ENCODE assay signal across 19 mouse cellular contexts in the genomic region with DNA sequence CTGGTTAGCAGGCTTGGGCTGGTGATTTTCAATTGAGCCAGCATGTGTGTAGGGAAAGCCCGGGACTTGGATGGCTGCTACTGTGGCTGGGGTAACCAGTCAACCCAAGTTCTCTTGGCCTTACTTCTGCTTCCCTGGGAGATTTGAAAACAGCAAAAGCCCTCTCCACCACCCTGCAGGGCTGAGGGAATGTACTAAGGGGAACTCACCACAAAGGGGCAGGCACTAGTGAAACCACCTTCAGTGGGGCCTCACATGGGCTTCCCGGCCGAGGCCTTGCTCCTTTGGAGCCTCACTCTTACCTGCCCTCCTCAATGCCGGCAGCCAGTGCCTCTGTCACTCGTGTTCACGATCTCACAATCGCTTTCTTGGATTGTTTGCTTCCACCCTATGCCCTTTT. TPM values are rescaled to one million over a fixed set of nuclear protein-coding genes. Genes with fewer than 3 reads are reported as not detected.
DNase-seq lines count a peak whose midpoint lies in the region; ATAC-seq lines count a peak whose summit lies in the region.
"Had no signal": no experiment of that assay in that cellular context is flagged by ENCODE, and none has a peak within 500 bp of the region (broad histone marks: within the 10 kb centered on the region; RNA-seq: fewer than 3 reads in every experiment).

No protein-coding gene starts in this region.

- no peaks in the 10 kb centered on the region for H3K9me3 ChIP-seq in kidney, embryonic 15.5 days (replicated peaks)
- H3K9me3 ChIP-seq: embryonic facial prominence, embryonic 10.5 days; limb, embryonic 10.5 days; midbrain, embryonic 15.5 days; stomach, embryonic 15.5 days had no signal

- H3K4me3 ChIP-seq in kidney, embryonic 15.5 days (replicated peaks), result peak overlapping the region; percentile 76; the same call in 1 of the 2 replicates
- H3K4me3 ChIP-seq: limb, embryonic 10.5 days had no signal

- ATAC-seq in kidney, embryonic 15.5 days (replicated peaks; ENCODE audit: low FRiP score), result no peak
- ATAC-seq in common myeloid progenitor, adult 5-6 weeks (replicated peaks; ENCODE audit: low read depth, poor library complexity, severe bottlenecking), result peak; percentile 43
- ATAC-seq in megakaryocyte, adult 5-6 weeks (ENCODE audit: poor library complexity, severe bottlenecking), result peak; percentile 24; the same call in 1 of the 2 replicates
- ATAC-seq: forebrain, embryonic 16.5 days; midbrain, embryonic 15.5 days; Patski had no signal

- H3K27me3 ChIP-seq in kidney, embryonic 15.5 days, result peaks cover 34% of the 10 kb centered on the region

- WGBS in kidney, embryonic 15.5 days, result 68% methylated on average over 7 of the region's 7 CpGs

- H3K36me3 ChIP-seq in kidney, embryonic 15.5 days, result no peaks in the 10 kb centered on the region
- H3K36me3 ChIP-seq: embryonic facial prominence, embryonic 10.5 days; limb, embryonic 10.5 days; midbrain, embryonic 15.5 days; stomach, embryonic 15.5 days had no signal

- H3K27ac ChIP-seq in kidney, embryonic 15.5 days, result no peak overlapping the region
- H3K27ac ChIP-seq: embryonic facial prominence, embryonic 10.5 days; limb, embryonic 10.5 days; midbrain, embryonic 15.5 days; stomach, embryonic 15.5 days had no signal

- H3K9ac ChIP-seq in kidney, embryonic 15.5 days, result no peak overlapping the region
- H3K9ac ChIP-seq: midbrain, embryonic 15.5 days; stomach, embryonic 15.5 days had no signal

- H3K4me2 ChIP-seq in kidney, embryonic 15.5 days, result no peak overlapping the region

- peak; percentile 82 for DNase-seq in heart, adult 11 months
- no peak for DNase-seq in heart, postnatal 4 days
- no peak for DNase-seq in kidney, adult 8-10 months
- no peak for DNase-seq in cerebellum, adult 8-10 months
- DNase-seq in urinary bladder, adult 18-20 months (ENCODE audit: low spot score in 2 of 2), result no peak
- DNase-seq: adrenal gland, postnatal 10 days; gastrocnemius, postnatal 14 days; lung, postnatal 10 days; right cerebral cortex, adult 18-20 months; thymus, postnatal 4 days had no signal

- H3K4me1 ChIP-seq in kidney, embryonic 15.5 days, result peaks cover 19% of the 10 kb centered on the region

RNA-seq across cellular contexts. Expression of a gene that starts 2.0 kb away (rescaled TPM):
- 1 to 10 TPM in 1 of 2 experiments, under 1 TPM in 1; 0.93 to 1.4 TPM for total RNA-seq in heart, postnatal 4 days (2021)
- polyA plus RNA-seq in kidney, embryonic 15.5 days (2015; fragmentation: Nextera tagmentation; extraction: Ambion mirVana), result 19.0 and 19.2 TPM in 2 replicates
- total RNA-seq in common myeloid progenitor, adult 5-6 weeks (2017), result 17.7 and 22.1 TPM in 2 replicates
- 1.5 and 3.7 TPM in 2 replicates for total RNA-seq in megakaryocyte, adult 5-6 weeks (2015)
- 2.7 and 5.0 TPM in 2 replicates for total RNA-seq in megakaryocyte, adult 5-6 weeks (2017)

RNA-seq across cellular contexts. Expression of a gene that starts 39.3 kb away (rescaled TPM):
- 10 to 100 TPM; 29.5 to 30.3 TPM for total RNA-seq in heart, postnatal 4 days (2021)
- 50.7 and 55.0 TPM in 2 replicates for polyA plus RNA-seq in kidney, embryonic 15.5 days (2015; fragmentation: Nextera tagmentation; extraction: Ambion mirVana)
- total RNA-seq in common myeloid progenitor, adult 5-6 weeks (2017), result 29.8 and 31.7 TPM in 2 replicates
- 2.6 and 4.3 TPM in 2 replicates for total RNA-seq in megakaryocyte, adult 5-6 weeks (2015)
- total RNA-seq in megakaryocyte, adult 5-6 weeks (2017), result 2.3 and 2.5 TPM in 2 replicates
